Mouse (Mus musculus): Measurements from ENCODE around the gene Prdx2. TPM values are rescaled to one million over a fixed set of nuclear protein-coding genes. Genes with fewer than 3 reads are reported as not detected.

Prdx2 gene
- total RNA-seq (2021), result 532 and 572 TPM in 2 replicates
- long read RNA-seq, experiment 1, transcript Prdx2-201 (6 exons, 1,500 nt), result major isoform, 723 of 1,107 reads
- long read RNA-seq, experiment 1, transcript Prdx2-203 (6 exons, 1,612 nt), result minor isoform, 68 of 1,107 reads
- long read RNA-seq, experiment 1, transcript Prdx2-208 (5 exons, 1,175 nt), result minor isoform, 7 of 1,107 reads
- long read RNA-seq, experiment 1, partial matches to known transcripts, result 274 of 1,107 reads
- long read RNA-seq, experiment 1, other reads (novel, unspliced or antisense), result 28 of 1,107 reads
- long read RNA-seq, experiment 2, transcript Prdx2-201 (6 exons, 1,500 nt), result major isoform, 682 of 1,111 reads
- long read RNA-seq, experiment 2, transcript Prdx2-208 (5 exons, 1,175 nt), result minor isoform, 6 of 1,111 reads
- long read RNA-seq, experiment 2, transcript Prdx2-203 (6 exons, 1,612 nt), result minor isoform, 48 of 1,111 reads
- long read RNA-seq, experiment 2, partial matches to known transcripts, result 348 of 1,111 reads
- long read RNA-seq, experiment 2, other reads (novel, unspliced or antisense), result 24 of 1,111 reads

DNA sequence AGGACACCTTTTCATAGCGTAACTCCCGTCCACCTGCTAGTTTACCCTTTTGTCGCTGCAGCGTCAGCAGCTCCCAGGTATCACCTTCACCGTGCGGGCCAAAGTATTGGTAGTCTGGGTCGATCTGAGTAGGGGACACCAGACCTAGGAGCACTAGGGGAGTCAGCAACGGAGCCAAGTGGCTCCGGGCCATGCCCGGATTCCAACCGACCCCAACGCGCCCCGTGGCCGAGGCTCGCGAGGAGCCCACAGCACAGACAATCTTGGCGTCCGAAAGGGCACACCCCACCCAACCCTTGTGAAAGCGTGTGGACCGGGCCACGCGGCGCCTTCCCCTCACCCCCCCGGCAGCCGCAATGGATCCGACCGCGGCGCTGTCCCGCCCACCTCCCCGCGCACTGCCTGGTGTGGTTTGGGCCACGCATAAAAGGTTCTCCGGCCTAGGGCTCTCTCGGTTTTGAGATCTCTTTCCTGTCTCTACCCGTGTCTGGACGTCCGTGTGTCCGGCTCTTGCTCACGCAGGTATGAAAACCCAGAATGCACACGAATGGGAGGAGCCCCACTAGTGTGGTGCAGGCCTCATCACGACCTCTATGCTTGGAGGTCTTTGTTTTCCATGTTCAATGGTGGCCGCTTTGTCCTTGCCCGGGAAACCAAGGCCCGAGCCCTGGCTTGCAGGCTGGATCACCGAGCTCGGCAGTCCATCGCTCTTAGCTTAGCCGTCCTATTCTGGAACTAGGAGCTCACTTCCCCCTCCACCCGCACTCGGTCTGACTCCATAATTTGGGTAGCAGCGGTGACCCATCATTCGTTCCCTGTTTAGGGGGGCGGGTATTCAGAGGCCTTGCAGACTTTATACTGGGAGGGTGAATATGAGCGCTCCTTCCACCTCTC, at the start of gene Prdx2, which contains the start of the genes Gm49661 and Rnaseh2a:
TSS of gene Prdx2 (plus strand) at position 347 of the 894 bp plus-strand sequence.
TSS of gene Gm49661 (minus strand) at position 193 of the 894 bp plus-strand sequence.
TSS of gene Rnaseh2a (minus strand) at position 527 of the 894 bp plus-strand sequence.
- peak; percentile 90 for DNase-seq

DNA sequence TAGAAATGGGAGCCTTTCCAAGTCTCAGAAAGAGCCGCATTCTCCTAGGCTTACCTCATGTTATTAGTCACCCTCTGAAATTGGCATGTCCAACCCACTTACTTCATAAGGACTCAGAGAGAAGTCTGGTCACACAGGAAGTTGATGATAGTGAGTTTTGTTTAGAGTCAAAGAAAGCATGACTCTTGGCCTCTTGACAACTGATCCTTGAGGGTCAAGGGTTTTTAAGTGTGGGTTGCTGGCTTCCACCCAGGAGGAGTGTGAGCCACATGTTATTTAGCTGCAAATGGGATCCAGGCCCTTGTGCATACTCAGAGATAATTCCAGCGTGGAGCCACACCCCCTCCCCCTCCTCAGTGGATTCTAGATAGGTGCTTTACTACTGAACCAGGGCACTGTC, 47.8 kb upstream of the Prdx2 start:
- DNase-seq, result no peak

DNA sequence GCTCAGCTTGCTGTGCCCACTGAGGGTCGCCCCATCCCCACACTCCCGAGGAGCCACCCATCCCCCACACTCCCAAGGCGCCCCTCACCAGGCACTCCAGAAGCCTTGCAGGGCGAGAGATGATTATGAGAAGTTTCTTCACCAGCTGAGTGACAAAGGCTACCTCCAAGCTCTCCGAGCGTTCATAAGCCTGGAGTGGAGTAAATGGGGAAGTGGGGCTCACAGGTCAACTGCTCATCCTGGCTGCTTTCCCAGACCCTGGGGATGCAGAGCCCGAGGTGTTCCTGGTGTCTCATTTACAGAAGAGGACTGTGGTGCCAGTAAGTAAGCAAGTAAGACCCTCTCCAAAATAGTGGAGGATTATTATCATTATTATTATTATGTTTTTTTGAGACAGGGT, 43.8 kb upstream of the Prdx2 start:
- DNase-seq, result no peak

GRCm38 (mm10) chr8:84927513-84927912, 41.9 kb upstream of the Prdx2 start:
- DNase-seq, result no peak

GRCm38 (mm10) chr8:84928456-84929306, 40.7 kb upstream of the Prdx2 start:
- DNase-seq, result peak; percentile 81

- no peak for DNase-seq
These were observed 38.8 kb upstream of the Prdx2 start for GRCm38 (mm10) chr8:84930582-84930981.

GRCm38 (mm10) chr8:84933767-84934559, 35.4 kb upstream of the Prdx2 start:
- DNase-seq, result no peak

- peak; percentile 43 for DNase-seq
These were observed 34.5 kb upstream of the Prdx2 start for GRCm38 (mm10) chr8:84934860-84935259.

- no peak for DNase-seq
These were observed 33.9 kb upstream of the Prdx2 start for GRCm38 (mm10) chr8:84935489-84935888.

DNA sequence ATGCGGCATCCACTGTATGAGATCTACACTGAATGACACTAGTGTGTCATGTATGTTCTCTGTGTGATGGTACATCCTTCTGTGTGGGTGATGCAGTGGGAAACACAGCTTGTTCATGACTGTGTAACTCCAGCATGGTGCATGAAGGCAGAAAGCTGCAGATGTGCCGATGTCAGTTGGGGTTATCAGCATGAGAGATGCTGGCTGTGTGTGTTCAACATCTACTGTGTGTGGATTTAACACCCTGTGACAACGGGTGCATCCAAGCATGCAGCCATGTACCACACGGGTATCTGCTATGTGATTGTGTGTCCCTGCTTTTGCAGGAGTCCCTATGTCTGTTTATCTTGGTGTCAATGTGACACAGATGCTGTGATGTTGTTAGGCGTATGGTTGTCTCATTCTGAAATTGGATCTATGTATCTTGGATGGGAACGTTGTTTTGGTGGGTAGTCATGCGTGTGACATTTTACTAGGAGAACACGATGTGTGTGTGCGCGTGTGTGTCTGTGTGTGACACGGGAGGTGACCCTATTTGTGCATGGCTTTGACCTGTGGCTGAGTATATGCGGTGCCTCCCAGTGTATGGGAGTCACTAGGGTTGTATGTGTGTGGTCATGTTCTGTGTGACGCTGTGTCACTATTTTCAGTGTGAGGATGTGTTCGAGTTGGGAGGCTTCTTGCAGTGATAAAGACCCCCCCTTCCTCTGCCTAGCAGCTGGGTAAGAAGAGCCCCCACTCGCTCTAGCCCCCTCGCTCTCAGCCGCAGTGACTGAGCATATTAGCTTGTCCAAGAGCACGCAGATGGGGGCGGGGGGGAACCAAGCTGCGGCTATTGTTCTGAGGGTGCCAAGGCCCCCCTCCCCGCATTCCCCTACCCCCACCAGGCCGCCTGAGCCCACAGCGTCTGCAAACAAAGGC, 33.1 kb upstream of the Prdx2 start:
- no peak for DNase-seq

GRCm38 (mm10) chr8:84936962-84937546, 32.3 kb upstream of the Prdx2 start, which contains the start of gene Mast1:
Mast1 (minus strand) TSS chr8:84937359.
- peak; percentile 86 for DNase-seq

DNA sequence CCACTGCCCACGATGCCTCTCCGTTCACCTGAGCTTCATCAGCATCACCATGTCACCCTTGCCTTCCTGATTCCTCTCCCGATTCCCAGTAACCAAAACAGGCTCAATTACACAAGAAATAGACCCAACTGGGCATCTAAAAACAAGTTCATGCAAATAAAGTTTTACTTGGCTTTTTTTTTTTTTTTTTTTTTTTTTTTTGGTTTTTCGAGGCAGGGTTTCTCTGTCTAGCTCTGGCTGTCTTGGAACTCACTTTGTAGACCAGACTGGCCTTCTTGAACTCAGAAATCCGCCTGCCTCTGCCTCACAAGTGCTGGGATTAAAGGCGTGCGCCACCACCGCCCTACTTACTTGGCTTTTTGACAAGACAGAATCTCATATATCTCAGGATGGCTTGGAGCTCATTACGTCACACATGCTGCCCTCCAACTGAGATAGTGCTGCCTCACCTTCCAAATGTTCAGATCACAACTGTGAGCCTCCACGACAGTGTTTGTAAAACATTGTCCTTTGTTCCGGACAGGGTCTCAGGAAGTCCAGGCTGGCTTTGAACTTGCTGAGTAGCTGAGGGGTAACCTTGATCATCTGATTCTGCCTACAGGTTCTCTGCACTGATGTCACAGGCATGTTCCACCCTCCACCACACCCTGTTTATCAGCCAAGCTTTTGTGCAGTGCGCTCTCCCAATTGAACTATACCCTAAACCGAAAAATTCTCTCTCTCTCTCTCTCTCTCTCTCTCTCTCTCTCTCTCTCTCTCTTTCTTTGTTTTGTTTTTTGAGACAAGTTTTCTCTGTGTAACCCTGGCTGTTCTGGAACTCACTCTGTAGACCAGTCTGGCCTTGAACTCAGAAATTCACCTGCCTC, 31.5 kb upstream of the Prdx2 start:
- DNase-seq, result no peak

DNA sequence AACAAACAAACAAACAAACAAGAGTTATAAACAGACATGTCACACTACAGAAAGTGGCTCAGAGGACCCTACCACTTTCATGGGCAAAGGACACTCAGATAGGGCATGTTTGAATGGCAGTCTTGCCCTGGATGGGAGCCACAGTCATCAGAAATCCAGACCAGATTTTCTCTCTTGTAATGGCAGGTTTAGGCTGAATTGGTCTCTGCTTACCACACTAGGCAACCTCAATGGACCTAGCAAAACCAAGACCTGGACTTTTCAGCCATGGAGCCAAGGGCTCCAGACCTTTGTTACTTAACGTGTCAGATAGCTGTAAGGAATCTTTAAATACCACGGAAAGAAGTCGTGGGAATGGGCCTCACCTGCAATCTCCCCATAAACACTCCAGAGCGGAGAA, 25.7 kb upstream of the Prdx2 start:
- DNase-seq, result no peak

- DNase-seq, result peak; percentile 65
These were observed 24.8 kb upstream of the Prdx2 start for GRCm38 (mm10) chr8:84944478-84945160.

DNA sequence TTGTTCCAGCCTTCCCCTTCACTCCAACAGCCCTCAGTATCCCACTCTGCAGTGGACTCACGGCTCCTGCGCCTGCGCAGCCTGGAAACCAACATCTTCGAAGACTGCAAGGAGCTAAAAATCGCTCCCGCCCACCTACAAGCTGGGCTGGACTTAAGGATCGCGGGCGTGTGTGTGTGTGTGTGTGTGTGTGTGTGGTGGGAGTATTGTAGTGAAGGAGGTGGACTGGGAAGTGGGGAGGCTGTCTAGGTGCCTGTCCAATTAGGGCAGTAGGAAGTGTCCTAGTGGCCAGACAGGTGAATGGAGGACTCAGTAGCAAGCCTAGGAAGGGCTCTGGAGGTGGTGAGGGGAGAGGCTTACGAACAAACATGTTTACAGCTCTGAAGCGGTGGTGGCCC, 24.2 kb upstream of the Prdx2 start:
- no peak for DNase-seq

- DNase-seq, result peak; percentile 22
These were observed 23.5 kb upstream of the Prdx2 start for GRCm38 (mm10) chr8:84945633-84946527.

Data from adrenal gland, postnatal 14 days (tissue).